Mouse (Mus musculus): Measurements from ENCODE around the gene Tprkb. TPM values are rescaled to one million over a fixed set of nuclear protein-coding genes. Genes with fewer than 3 reads are reported as not detected.
"Not testable (repeated sequence)": the region's sequence is repeated elsewhere in the genome, so short reads cannot be mapped to it uniquely, and the experiment has no call there.

Gene Tprkb
- polyA plus RNA-seq, 1 experiment from 2014 or later = 27.8 TPM

DNA sequence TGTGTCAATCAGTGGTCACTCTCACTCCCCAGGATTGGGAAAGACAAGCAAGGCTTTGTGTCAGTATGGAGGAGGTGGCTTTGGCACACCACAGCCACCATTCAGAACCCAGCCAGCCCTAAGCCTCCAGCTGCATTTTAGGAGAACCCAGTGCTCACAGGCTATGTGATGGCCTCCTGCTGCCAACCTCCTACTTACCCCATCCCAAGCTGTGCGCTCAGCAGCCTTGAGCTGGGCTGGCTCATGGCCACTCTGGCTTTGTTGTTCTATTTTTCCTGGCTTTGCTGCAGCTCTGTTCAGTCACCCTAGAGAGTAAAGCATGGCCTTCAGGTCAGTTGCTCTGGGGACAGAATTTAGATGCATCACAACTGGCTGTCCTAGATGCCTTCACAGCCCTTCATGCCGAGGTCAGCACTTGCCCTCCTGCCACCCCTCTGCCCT, 4.7 kb upstream of the Tprkb start:
- not testable (repeated sequence) for H3K4me1 ChIP-seq (replicated peaks; ENCODE audit: control insufficient read depth, insufficient read depth, low read length); H3K4me2 ChIP-seq (ENCODE audit: low read length); H3K4me3 ChIP-seq (ENCODE audit: low read depth, low read length); DNase-seq (ENCODE audit: low spot score); H3K27ac ChIP-seq (ENCODE audit: low read depth); H3K27me3 ChIP-seq (replicated peaks; ENCODE audit: control insufficient read depth, insufficient read depth, low read length); H3K9me3 ChIP-seq (ENCODE audit: control insufficient read depth, low read length); ATAC-seq (replicated peaks; ENCODE audit: low FRiP score, low TSS enrichment, low read depth); H3K9ac ChIP-seq (ENCODE audit: low read length); H3K36me3 ChIP-seq (ENCODE audit: control insufficient read depth, insufficient read depth, low read length)
- WGBS = 75% methylated on average over 2 of the region's 2 CpGs

- no peaks in the 10 kb centered on the region for H3K9me3 ChIP-seq (ENCODE audit: control insufficient read depth, low read length)
- no peak overlapping the region for H3K27ac ChIP-seq (ENCODE audit: low read depth)
- no peak for DNase-seq (ENCODE audit: low spot score)
- 71% methylated on average over 3 of the region's 3 CpGs for WGBS
- H3K36me3 ChIP-seq (ENCODE audit: control insufficient read depth, insufficient read depth, low read length) = no peaks in the 10 kb centered on the region
- H3K4me3 ChIP-seq (ENCODE audit: low read depth, low read length) = no peak overlapping the region
- H3K9ac ChIP-seq (ENCODE audit: low read length) = no peak overlapping the region
- H3K4me1 ChIP-seq (replicated peaks; ENCODE audit: control insufficient read depth, insufficient read depth, low read length) = no peaks in the 10 kb centered on the region
- H3K4me2 ChIP-seq (ENCODE audit: low read length) = no peak overlapping the region
- no peak for ATAC-seq (replicated peaks; ENCODE audit: low FRiP score, low TSS enrichment, low read depth)
- H3K27me3 ChIP-seq (replicated peaks; ENCODE audit: control insufficient read depth, insufficient read depth, low read length) = no peaks in the 10 kb centered on the region
Measured at GRCm38 (mm10) chr6:85908341-85908740, 3.3 kb upstream of the Tprkb start.

DNA sequence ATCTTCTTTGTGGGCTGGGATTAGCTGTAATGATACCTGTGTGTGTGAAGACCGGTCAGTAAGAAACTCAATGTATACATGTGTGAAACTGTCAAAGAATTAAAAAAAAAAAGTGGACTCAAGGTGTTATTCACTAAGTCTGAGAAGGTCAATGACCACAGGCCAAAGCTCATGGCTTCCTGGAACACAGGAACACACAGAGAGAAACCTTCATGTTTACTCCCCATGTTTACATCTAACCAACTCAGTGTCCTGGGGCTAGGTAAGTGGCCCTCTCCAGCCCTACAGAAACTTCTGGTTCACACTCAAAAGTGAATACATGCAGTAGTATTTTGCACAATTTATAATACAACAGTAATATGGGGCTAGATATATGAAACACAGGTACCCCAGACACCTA, 2.0 kb upstream of the Tprkb start:
- Histone ChIP-seq H3K4me2 (ENCODE audit: low read length) (no peak overlapping the region), H3K9me3 (ENCODE audit: control insufficient read depth, low read length) (no peaks in the 10 kb centered on the region), H3K27me3 (replicated peaks; ENCODE audit: control insufficient read depth, insufficient read depth, low read length) (no peaks in the 10 kb centered on the region), H3K4me3 (ENCODE audit: low read depth, low read length) (no peak overlapping the region), H3K36me3 (ENCODE audit: control insufficient read depth, insufficient read depth, low read length) (no peaks in the 10 kb centered on the region), H3K4me1 (replicated peaks; ENCODE audit: control insufficient read depth, insufficient read depth, low read length) (peaks cover 3% of the 10 kb centered on the region; the same call in 1 of the 2 replicates), H3K9ac (ENCODE audit: low read length) (no peak overlapping the region), H3K27ac (ENCODE audit: low read depth) (no peak overlapping the region)
- DNase-seq (ENCODE audit: low spot score) (no peak), ATAC-seq (replicated peaks; ENCODE audit: low FRiP score, low TSS enrichment, low read depth) (no peak)
- 97% methylated on average over 1 of the region's 1 CpGs for WGBS

- H3K4me3 ChIP-seq (ENCODE audit: low read depth, low read length) = peak overlapping the region; percentile 69
- no peak for DNase-seq (ENCODE audit: low spot score)
- H3K27ac ChIP-seq (ENCODE audit: low read depth) = peak overlapping the region; percentile 77
- WGBS = 6% methylated on average over 11 of the region's 11 CpGs
- H3K27me3 ChIP-seq (replicated peaks; ENCODE audit: control insufficient read depth, insufficient read depth, low read length) = no peaks in the 10 kb centered on the region
- H3K9me3 ChIP-seq (ENCODE audit: control insufficient read depth, low read length) = no peaks in the 10 kb centered on the region
- peaks cover 9% of the 10 kb centered on the region; the same call in 1 of the 2 replicates for H3K4me1 ChIP-seq (replicated peaks; ENCODE audit: control insufficient read depth, insufficient read depth, low read length)
- peak overlapping the region; percentile 87 for H3K4me2 ChIP-seq (ENCODE audit: low read length)
- peak overlapping the region; percentile 71 for H3K9ac ChIP-seq (ENCODE audit: low read length)
- no peaks in the 10 kb centered on the region for H3K36me3 ChIP-seq (ENCODE audit: control insufficient read depth, insufficient read depth, low read length)
- 0 out of 2 replicates have a peak, but pooled peaks have one; percentile 7 for ATAC-seq (replicated peaks; ENCODE audit: low FRiP score, low TSS enrichment, low read depth)
Measured at GRCm38 (mm10) chr6:85915141-85915538, 3.5 kb downstream of the Tprkb start.

GRCm38 (mm10) chr6:85915539-85916513, 4.2 kb downstream of the Tprkb start, which contains the start of gene Nat8f1:
Nat8f1 (minus strand) TSS chr6:85915687.
- peak within 1 kb of the TSS; percentile 69 for H3K4me3 ChIP-seq (ENCODE audit: low read depth, low read length)
- H3K9ac ChIP-seq (ENCODE audit: low read length) = peak within 1 kb of the TSS; percentile 71
- WGBS = under 1% methylated on average over 58 of the region's 61 CpGs
- not testable (repeated sequence) for H3K4me1 ChIP-seq (replicated peaks; ENCODE audit: control insufficient read depth, insufficient read depth, low read length); H3K36me3 ChIP-seq (ENCODE audit: control insufficient read depth, insufficient read depth, low read length); H3K9me3 ChIP-seq (ENCODE audit: control insufficient read depth, low read length); H3K27me3 ChIP-seq (replicated peaks; ENCODE audit: control insufficient read depth, insufficient read depth, low read length)
- H3K27ac ChIP-seq (ENCODE audit: low read depth) = peak within 1 kb of the TSS; percentile 77
- peak within 1 kb of the TSS; percentile 87 for H3K4me2 ChIP-seq (ENCODE audit: low read length)
- DNase-seq (ENCODE audit: low spot score) (peak; percentile 94), ATAC-seq (replicated peaks; ENCODE audit: low FRiP score, low TSS enrichment, low read depth) (peak; percentile 97)

DNA sequence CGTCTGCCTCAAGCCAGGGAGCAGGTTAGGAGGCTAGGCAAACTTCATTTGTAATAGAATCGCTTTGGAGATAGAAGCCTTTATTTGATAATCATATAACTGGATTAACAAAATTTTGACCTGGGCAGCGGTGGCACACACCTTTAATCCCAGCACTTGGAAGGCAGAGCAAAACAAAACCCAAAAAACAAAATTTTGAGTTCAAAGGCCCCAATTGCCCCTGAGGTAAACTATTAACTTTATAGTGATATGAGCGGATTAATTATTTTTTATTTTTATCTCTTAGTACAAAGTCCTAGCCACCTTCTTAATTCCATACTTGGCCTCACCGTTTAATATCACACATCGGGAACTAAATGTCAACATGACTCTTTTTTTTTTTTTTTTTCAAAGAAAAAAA, 4.9 kb downstream of the Tprkb start:
- Histone ChIP-seq H3K9ac (ENCODE audit: low read length) (peak overlapping the region; percentile 71), H3K36me3 (ENCODE audit: control insufficient read depth, insufficient read depth, low read length) (peaks cover 4% of the 10 kb centered on the region), H3K4me3 (ENCODE audit: low read depth, low read length) (peak overlapping the region; percentile 69), H3K27me3 (replicated peaks; ENCODE audit: control insufficient read depth, insufficient read depth, low read length) (no peaks in the 10 kb centered on the region), H3K4me1 (replicated peaks; ENCODE audit: control insufficient read depth, insufficient read depth, low read length) (peaks cover 9% of the 10 kb centered on the region; the same call in 1 of the 2 replicates), H3K27ac (ENCODE audit: low read depth) (0 out of 2 replicates have a peak overlapping the region, but pooled peaks have one; percentile 77), H3K9me3 (ENCODE audit: control insufficient read depth, low read length) (no peaks in the 10 kb centered on the region), H3K4me2 (ENCODE audit: low read length) (peak overlapping the region; percentile 87)
- 77% methylated on average over 6 of the region's 6 CpGs for WGBS
- no peak for ATAC-seq (replicated peaks; ENCODE audit: low FRiP score, low TSS enrichment, low read depth)
- no peak for DNase-seq (ENCODE audit: low spot score)

- not testable (repeated sequence) for H3K4me1 ChIP-seq (replicated peaks; ENCODE audit: control insufficient read depth, insufficient read depth, low read length); DNase-seq (ENCODE audit: low spot score); H3K4me3 ChIP-seq (ENCODE audit: low read depth, low read length); H3K9me3 ChIP-seq (ENCODE audit: control insufficient read depth, low read length); H3K4me2 ChIP-seq (ENCODE audit: low read length); ATAC-seq (replicated peaks; ENCODE audit: low FRiP score, low TSS enrichment, low read depth); H3K27me3 ChIP-seq (replicated peaks; ENCODE audit: control insufficient read depth, insufficient read depth, low read length); H3K27ac ChIP-seq (ENCODE audit: low read depth); H3K9ac ChIP-seq (ENCODE audit: low read length)
- peaks cover 17% of the 10 kb centered on the region for H3K36me3 ChIP-seq (ENCODE audit: control insufficient read depth, insufficient read depth, low read length)
- WGBS = 92% methylated on average over 3 of the region's 3 CpGs
Measured at GRCm38 (mm10) chr6:85918341-85918740, 6.7 kb downstream of the Tprkb start.

- Histone ChIP-seq H3K4me1 (replicated peaks; ENCODE audit: control insufficient read depth, insufficient read depth, low read length) (peaks cover 9% of the 10 kb centered on the region; the same call in 1 of the 2 replicates), H3K4me2 (ENCODE audit: low read length) (no peak overlapping the region), H3K9ac (ENCODE audit: low read length) (no peak overlapping the region), H3K27me3 (replicated peaks; ENCODE audit: control insufficient read depth, insufficient read depth, low read length) (no peaks in the 10 kb centered on the region), H3K4me3 (ENCODE audit: low read depth, low read length) (no peak overlapping the region), H3K9me3 (ENCODE audit: control insufficient read depth, low read length) (no peaks in the 10 kb centered on the region), H3K27ac (ENCODE audit: low read depth) (no peak overlapping the region), H3K36me3 (ENCODE audit: control insufficient read depth, insufficient read depth, low read length) (peaks cover 21% of the 10 kb centered on the region)
- ATAC-seq (replicated peaks; ENCODE audit: low FRiP score, low TSS enrichment, low read depth) (no peak), DNase-seq (ENCODE audit: low spot score) (no peak)
- WGBS = 96% methylated on average over 4 of the region's 4 CpGs
Measured at GRCm38 (mm10) chr6:85919401-85919800, 7.7 kb downstream of the Tprkb start.
